Mouse (Mus musculus) intestine, embryonic 15.5 days (tissue): ENCODE results near the gene Ctdspl. TPM values are rescaled to one million over a fixed set of nuclear protein-coding genes. Genes with fewer than 3 reads are reported as not detected.

Experiments used
- ATAC-seq: fragments of 200-750 bp; cut with Nextera tagmentation; 2 replicates; pipeline ENCODE4 v1.8.0; 2017; ENCODE audit warnings: moderate TSS enrichment, moderate library complexity
- H3K27ac ChIP-seq: fragments of 300-500 bp; sonication (generic); 2 replicates; pipeline ENCODE4 v1.5.1; 2015; ENCODE audit warnings: mild to moderate bottlenecking, inconsistent platforms
- H3K27me3 ChIP-seq: fragments of 300-500 bp; sonication (generic); replicated peaks from 2 replicates; pipeline ENCODE4 v1.6.1; 2015; ENCODE audit warnings: inconsistent platforms
- H3K36me3 ChIP-seq: fragments of 300-500 bp; sonication (generic); 2 replicates; pipeline ENCODE4 v1.6.1; 2015; ENCODE audit warnings: inconsistent platforms
- H3K4me1 ChIP-seq: fragments of 300-500 bp; sonication (generic); replicated peaks from 2 replicates; pipeline ENCODE4 v1.6.1; 2015; ENCODE audit warnings: inconsistent platforms
- H3K4me2 ChIP-seq: fragments of 300-500 bp; sonication (generic); replicated peaks from 2 replicates; pipeline ENCODE4 v1.6.1; 2015; ENCODE audit warnings: mild to moderate bottlenecking, inconsistent platforms
- H3K4me3 ChIP-seq: fragments of 300-500 bp; sonication (generic); replicated peaks from 2 replicates; pipeline ENCODE4 v1.5.1; 2015; ENCODE audit warnings: inconsistent platforms
- H3K9ac ChIP-seq: fragments of 300-500 bp; sonication (generic); 2 replicates; pipeline ENCODE4 v1.6.1; 2015; ENCODE audit warnings: inconsistent platforms
- H3K9me3 ChIP-seq: fragments of 300-500 bp; sonication (generic); 2 replicates; pipeline ENCODE4 v1.6.1; 2016; ENCODE audit warnings: inconsistent platforms
- WGBS: fragments of 180-500 bp; shearing (Covaris S2); methylation state at CpG from one replicate; pipeline ENCODE4 v1.1.7; 2015; 5-methylcytosine and 5-hydroxymethylcytosine counted together
- polyA plus RNA-seq: library from polyadenylated mRNA; unstranded; fragments of >200 nt; fragmentation: Nextera tagmentation; extraction: Ambion mirVana; gene quantifications from 2 replicates; pipeline ENCODE4 v1.2.1, GENCODE M21; 2015

Gene Ctdspl
- polyA plus RNA-seq, 1 experiment from 2014 or later, result 16.9 TPM

DNA sequence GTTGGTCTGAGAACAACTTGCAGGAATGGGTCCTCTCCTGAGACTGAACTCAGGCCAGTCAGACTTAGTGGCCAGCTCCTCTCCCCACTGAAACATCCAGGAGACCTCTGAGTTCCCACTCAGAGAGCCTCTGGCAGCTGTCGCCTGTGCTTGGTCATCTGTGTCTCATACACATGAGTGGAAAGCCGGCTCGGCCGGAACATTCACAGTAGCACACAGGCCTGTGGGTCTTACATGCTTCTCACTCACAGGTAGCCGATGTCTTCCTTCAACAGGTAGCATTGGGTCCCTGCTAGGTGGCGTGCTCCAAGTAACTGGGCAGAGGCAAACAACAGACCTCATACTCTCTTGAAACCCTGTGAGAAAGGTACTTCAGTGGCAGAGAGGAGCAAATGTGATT is 35.2 kb upstream of the Ctdspl start:
- H3K27me3 ChIP-seq, result no peaks in the 10 kb centered on the region
- H3K9me3 ChIP-seq, result no peaks in the 10 kb centered on the region
- H3K27ac ChIP-seq, result 0 out of 2 replicates have a peak overlapping the region, but pooled peaks have one; percentile 42
- H3K9ac ChIP-seq, result no peak overlapping the region
- H3K4me2 ChIP-seq, result no peak overlapping the region
- ATAC-seq, result 0 out of 2 replicates have a peak, but pooled peaks have one; percentile 36
- H3K4me3 ChIP-seq, result no peak overlapping the region
- WGBS, result 77% methylated on average over 6 of the region's 6 CpGs
- peaks cover 14% of the 10 kb centered on the region for H3K4me1 ChIP-seq
- no peaks in the 10 kb centered on the region for H3K36me3 ChIP-seq

DNA sequence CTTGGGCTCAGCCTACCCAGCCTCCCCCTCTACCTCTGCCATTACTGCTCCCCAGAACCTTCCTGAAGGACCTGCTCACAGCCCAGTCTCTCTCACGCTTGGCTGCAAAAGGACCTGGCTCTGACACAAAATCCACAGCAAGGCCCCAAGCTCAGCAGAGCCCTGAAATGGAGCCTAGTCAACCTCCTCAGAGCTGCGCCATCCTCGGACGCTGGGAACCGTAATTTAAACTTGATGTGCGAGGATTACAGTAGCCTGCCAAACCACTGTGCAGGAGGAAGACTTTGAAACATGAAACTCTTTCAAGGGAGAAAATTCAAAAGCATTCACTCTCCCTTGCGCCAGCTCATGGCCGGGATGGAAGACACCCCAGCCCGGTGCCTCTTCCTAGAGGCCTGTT is 34.7 kb upstream of the Ctdspl start:
- WGBS, result 54% methylated on average over 9 of the region's 9 CpGs
- Histone ChIP-seq H3K36me3 (no peaks in the 10 kb centered on the region), H3K9me3 (no peaks in the 10 kb centered on the region), H3K4me3 (no peak overlapping the region), H3K4me2 (no peak overlapping the region), H3K4me1 (peaks cover 14% of the 10 kb centered on the region), H3K9ac (no peak overlapping the region), H3K27me3 (no peaks in the 10 kb centered on the region), H3K27ac (peak overlapping the region; percentile 42; the same call in 1 of the 2 replicates)
- no peak for ATAC-seq

DNA sequence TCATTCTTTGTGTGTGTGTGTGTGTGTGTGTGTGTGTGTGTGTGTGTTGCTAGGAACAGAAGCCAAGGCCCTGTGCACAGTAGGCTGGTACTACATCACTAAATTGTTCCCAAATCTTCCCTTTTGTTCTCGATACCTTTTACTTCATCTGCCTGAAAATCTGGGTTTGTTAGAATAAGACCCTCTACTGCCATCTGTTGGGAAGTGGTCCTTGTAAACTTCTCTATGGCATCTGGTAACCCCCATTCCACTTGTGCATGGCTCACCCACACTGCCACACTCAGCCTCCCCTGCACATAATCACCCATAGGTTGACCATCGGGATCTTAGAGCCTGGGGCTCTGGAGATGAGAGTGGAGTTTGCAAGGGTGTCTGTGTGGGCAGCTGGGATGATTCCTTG is 31.2 kb upstream of the Ctdspl start:
- peaks cover 14% of the 10 kb centered on the region for H3K4me1 ChIP-seq
- H3K27ac ChIP-seq, result no peak overlapping the region
- 65% methylated on average over 2 of the region's 2 CpGs for WGBS
- no peaks in the 10 kb centered on the region for H3K9me3 ChIP-seq
- H3K9ac ChIP-seq, result no peak overlapping the region
- ATAC-seq, result no peak
- H3K27me3 ChIP-seq, result no peaks in the 10 kb centered on the region
- H3K36me3 ChIP-seq, result no peaks in the 10 kb centered on the region
- H3K4me3 ChIP-seq, result no peak overlapping the region
- no peak overlapping the region for H3K4me2 ChIP-seq

DNA sequence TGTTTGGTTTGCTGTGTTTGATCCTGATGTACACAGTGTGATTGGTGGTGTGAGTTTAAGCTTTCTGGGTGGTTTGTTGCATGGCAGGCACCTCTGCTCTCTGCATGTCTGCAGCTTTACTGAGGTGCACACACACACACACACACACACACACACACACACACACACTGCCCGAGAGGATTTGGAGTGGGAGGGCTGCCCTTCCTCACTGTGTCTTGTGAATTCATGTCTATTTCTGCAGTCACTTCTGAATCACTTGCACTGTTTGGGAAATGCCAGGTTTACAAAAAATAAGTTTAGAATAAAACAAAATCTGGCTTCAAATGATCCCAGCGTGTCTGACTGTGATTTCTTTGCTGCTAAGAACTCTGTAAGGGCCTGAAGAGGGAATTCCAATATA is 25.6 kb upstream of the Ctdspl start:
- Histone ChIP-seq H3K9me3 (no peaks in the 10 kb centered on the region), H3K9ac (no peak overlapping the region), H3K4me1 (no peaks in the 10 kb centered on the region), H3K27ac (no peak overlapping the region), H3K27me3 (no peaks in the 10 kb centered on the region), H3K4me2 (no peak overlapping the region), H3K36me3 (no peaks in the 10 kb centered on the region), H3K4me3 (no peak overlapping the region)
- 55% methylated on average over 2 of the region's 2 CpGs for WGBS
- ATAC-seq, result no peak

DNA sequence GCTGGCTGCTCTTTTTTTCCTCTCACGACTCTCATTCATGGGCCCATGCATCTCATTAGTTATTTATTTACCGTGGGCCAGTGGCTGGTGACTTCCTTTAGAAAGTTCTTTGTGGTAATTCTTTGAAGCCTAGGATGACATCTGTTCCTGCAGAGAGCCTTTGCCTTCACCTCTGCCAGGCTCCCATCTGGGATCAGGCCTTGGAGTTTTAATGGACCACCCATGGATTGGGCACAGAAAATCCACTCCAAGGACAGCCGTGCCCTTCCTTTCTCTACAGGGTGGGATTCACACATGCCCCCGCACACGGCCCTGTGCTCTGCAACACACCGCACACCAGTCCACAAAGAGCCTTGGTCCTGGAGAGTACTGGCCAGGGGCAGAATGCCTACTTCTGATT is 24.3 kb upstream of the Ctdspl start:
- H3K4me3 ChIP-seq, result no peak overlapping the region
- no peak overlapping the region for H3K9ac ChIP-seq
- H3K4me2 ChIP-seq, result no peak overlapping the region
- H3K27ac ChIP-seq, result no peak overlapping the region
- H3K9me3 ChIP-seq, result no peaks in the 10 kb centered on the region
- no peaks in the 10 kb centered on the region for H3K36me3 ChIP-seq
- WGBS, result 78% methylated on average over 6 of the region's 6 CpGs
- H3K4me1 ChIP-seq, result no peaks in the 10 kb centered on the region
- no peaks in the 10 kb centered on the region for H3K27me3 ChIP-seq
- ATAC-seq, result no peak

DNA sequence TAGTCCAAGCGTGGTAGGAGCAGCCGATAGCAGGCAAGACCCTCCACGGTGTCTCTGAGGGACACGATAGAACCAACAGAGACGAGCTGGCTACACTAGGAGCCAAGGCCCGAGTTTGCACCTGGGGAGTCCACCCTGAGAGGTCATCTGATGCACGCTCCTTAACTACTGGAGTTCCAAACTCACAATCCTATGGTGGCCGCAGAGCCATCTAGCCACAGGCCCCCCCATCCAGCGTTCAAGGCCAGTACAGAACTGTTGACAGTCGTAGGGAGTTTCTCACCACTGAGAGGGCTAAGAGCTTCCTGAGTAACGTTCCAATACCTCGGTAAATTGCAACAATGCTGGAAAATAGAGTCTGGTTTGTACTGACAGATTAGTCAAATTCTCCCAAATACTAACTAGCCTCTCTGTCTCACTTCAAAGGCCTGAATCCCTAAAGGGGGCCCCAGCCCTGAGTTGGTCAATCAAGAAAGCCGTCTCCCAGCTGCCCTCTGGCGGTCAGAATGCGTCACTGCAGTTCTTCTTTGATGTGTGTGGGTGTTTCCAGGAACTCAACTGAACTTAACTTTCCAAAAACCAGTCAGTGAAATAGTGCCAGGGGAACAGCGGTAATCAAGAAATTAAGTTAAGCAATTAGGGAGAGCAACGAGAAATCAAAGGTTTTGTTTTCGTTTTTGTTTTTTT is 18.2 kb upstream of the Ctdspl start:
- ATAC-seq, result peak; percentile 66
- H3K4me2 ChIP-seq, result no peak overlapping the region
- no peak overlapping the region for H3K27ac ChIP-seq
- H3K27me3 ChIP-seq, result no peaks in the 10 kb centered on the region
- H3K36me3 ChIP-seq, result no peaks in the 10 kb centered on the region
- no peaks in the 10 kb centered on the region for H3K9me3 ChIP-seq
- no peak overlapping the region for H3K9ac ChIP-seq
- WGBS, result 51% methylated on average over 18 of the region's 18 CpGs
- no peaks in the 10 kb centered on the region; the same call in 1 of the 2 replicates for H3K4me1 ChIP-seq
- H3K4me3 ChIP-seq, result no peak overlapping the region

DNA sequence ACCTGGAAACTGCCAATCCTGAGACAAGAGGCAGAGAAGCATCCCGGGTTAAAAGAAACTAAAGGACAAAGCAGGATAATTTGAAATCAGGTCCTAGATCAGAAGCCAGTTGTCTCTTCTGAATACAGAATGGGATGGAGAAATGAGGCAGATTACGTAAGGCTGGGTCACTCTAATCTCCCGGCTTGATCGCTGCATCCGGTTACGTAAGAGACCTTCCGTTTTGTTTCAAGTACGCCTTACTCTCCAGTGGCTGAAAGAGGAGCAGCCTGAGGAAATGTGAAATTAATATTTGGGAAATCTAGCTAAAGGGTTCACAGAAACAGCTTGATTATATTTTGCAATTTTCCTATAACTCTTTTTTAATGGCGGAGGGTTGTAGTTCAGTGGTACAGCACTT is 13.2 kb upstream of the Ctdspl start:
- no peak overlapping the region for H3K27ac ChIP-seq
- no peak overlapping the region for H3K9ac ChIP-seq
- H3K9me3 ChIP-seq, result no peaks in the 10 kb centered on the region
- H3K4me3 ChIP-seq, result no peak overlapping the region
- 88% methylated on average over 9 of the region's 9 CpGs for WGBS
- ATAC-seq, result no peak
- no peak overlapping the region for H3K4me2 ChIP-seq
- no peaks in the 10 kb centered on the region for H3K36me3 ChIP-seq
- peaks cover 9% of the 10 kb centered on the region for H3K4me1 ChIP-seq
- no peaks in the 10 kb centered on the region for H3K27me3 ChIP-seq

DNA sequence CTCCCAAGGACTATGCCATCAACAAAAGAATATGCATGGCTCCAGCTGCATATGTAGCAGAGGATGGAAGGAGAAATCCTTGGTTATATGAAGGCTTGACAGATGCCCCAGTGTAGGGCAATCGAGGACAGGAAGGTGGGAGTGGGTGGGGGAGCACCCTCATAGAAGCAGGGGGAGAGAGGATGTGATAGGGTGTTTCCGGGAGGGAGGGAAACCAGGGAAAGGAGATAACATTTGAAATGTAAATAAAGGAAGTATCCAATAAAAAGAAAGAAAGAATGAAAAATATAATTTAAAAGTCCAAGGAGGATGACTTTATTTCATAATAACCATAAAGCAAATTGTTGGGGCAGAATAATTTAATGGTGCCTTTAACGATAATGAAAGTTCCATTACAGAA is 12.6 kb upstream of the Ctdspl start:
- H3K27ac ChIP-seq, result no peak overlapping the region
- H3K4me1 ChIP-seq, result peaks cover 9% of the 10 kb centered on the region; the same call in 1 of the 2 replicates
- no peaks in the 10 kb centered on the region for H3K27me3 ChIP-seq
- no peaks in the 10 kb centered on the region for H3K36me3 ChIP-seq
- H3K4me2 ChIP-seq, result no peak overlapping the region
- WGBS, result 84% methylated on average over 3 of the region's 3 CpGs
- no peaks in the 10 kb centered on the region for H3K9me3 ChIP-seq
- no peak overlapping the region for H3K9ac ChIP-seq
- H3K4me3 ChIP-seq, result no peak overlapping the region
- ATAC-seq, result no peak

DNA sequence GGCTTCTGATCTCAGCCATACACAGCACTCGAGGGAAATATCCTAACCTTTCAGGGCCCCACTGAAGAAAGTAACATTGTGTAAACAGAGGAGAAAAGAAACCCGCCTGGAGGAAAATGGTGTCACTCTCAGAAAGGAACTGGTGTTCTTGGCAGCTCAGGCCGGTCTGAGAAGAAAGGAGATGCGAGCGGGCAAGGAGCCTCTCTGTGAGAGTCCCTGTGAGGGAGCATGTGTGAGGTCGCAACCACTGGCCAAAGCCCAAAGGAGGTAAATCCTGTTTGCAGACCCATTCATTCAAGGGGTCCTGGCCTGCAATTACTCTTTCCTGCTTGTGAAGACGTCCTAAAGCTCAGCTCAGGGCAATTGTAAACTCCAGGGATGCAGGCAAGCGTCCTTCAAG is 11.7 kb upstream of the Ctdspl start:
- Histone ChIP-seq H3K4me1 (peaks cover 9% of the 10 kb centered on the region; the same call in 1 of the 2 replicates), H3K27me3 (no peaks in the 10 kb centered on the region), H3K27ac (no peak overlapping the region; the same call in 1 of the 2 replicates), H3K36me3 (no peaks in the 10 kb centered on the region), H3K9ac (no peak overlapping the region), H3K4me2 (no peak overlapping the region; the same call in 1 of the 2 replicates), H3K4me3 (no peak overlapping the region), H3K9me3 (no peaks in the 10 kb centered on the region)
- ATAC-seq, result 0 out of 2 replicates have a peak, but pooled peaks have one; percentile 19
- WGBS, result 27% methylated on average over 8 of the region's 8 CpGs

DNA sequence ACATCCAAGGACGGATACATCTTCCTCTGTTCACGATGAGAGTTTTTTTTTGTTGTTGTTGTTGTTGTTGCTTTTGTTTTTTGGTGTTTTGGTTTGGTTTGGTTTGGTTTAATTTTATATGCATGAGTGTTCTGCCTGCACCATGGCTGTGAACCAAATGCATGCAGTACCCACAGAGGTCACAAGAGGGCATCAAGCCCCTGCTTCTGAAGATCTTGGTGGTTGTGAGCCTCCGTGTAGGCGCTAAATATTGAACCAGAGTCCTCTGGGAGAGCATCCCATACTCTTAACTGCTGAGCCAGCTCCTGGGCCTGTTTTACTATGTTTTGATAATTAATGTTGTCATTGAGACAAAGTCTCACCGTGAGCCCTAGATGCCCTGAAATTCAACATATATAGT is 11.0 kb upstream of the Ctdspl start:
- WGBS, result 67% methylated on average over 5 of the region's 5 CpGs

DNA sequence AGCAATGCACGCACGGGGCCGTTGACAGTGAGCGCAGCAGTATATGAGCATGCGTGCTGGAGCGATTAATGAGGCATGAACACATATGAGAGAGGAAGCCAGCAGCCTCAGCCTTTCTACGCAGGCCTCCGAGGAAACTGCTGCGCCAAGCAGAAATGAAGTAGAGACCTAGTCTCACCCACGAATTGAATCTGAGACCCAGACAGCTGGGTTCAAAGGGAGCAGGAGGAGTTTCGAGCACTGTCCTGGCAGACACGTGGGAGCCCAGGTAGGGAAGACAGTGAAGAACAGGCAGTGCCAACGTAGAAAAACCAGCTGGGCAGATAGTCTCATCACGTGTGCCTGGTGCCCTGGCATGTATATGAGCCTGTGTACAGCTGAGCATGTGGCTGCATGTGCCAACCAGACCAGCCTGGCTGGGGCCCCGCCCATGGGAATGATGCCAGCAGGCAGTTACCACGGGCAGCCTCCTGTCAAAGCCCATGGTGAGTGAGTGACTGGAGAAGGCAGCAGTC is 6.5 kb upstream of the Ctdspl start:
- 74% methylated on average over 16 of the region's 16 CpGs for WGBS
- no peak overlapping the region for H3K4me3 ChIP-seq
- no peak overlapping the region for H3K9ac ChIP-seq
- H3K9me3 ChIP-seq, result no peaks in the 10 kb centered on the region
- no peak overlapping the region for H3K4me2 ChIP-seq
- H3K27me3 ChIP-seq, result no peaks in the 10 kb centered on the region
- peaks cover 11% of the 10 kb centered on the region; the same call in 1 of the 2 replicates for H3K4me1 ChIP-seq
- no peak overlapping the region for H3K27ac ChIP-seq
- H3K36me3 ChIP-seq, result no peaks in the 10 kb centered on the region
- no peak for ATAC-seq

More for the DNA sequence above, 11.0 kb upstream of the Ctdspl start:
- no peaks in the 10 kb centered on the region for H3K36me3 ChIP-seq
- no peak overlapping the region for H3K4me2 ChIP-seq
- H3K27me3 ChIP-seq, result no peaks in the 10 kb centered on the region
- no peak overlapping the region for H3K9ac ChIP-seq
- H3K4me1 ChIP-seq, result peaks cover 9% of the 10 kb centered on the region; the same call in 1 of the 2 replicates
- ATAC-seq, result no peak
- no peak overlapping the region for H3K4me3 ChIP-seq
- no peaks in the 10 kb centered on the region for H3K9me3 ChIP-seq
- H3K27ac ChIP-seq, result no peak overlapping the region

DNA sequence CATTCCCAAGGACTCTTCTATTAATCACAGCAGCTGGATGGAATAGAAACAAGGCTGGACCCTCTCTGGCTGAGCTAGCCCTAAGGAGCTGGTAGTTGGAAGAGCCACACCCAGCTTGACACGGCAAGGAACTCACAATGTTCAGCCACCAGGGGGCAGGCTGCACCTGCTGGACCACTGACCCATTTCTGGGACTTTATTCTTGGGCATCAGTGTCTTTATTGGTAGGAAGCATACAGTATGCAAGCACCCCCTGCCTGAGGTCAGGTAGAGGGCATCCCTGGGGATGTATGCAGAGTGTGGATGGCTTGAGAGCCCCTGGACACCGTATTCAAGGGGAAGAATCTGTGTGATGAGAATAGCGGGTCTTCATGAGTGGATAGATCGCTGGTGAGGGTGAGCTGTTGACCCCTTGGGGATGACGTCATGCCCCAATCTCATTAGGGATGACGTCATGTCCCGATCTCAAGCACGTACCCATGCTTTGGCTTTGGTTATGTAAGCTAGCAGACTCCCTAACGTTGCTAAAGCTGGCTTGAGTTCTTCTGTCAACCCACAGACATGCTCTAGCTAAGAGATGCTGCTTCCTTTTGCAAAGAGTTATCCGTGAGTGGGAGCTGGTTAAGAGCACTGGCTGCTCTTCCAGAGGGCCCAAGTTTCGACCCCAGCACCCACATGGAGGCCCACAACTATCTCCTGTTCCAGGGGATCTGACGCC is 5.3 kb upstream of the Ctdspl start:
- H3K9ac ChIP-seq, result no peak overlapping the region
- H3K36me3 ChIP-seq, result no peaks in the 10 kb centered on the region
- H3K27me3 ChIP-seq, result no peaks in the 10 kb centered on the region
- no peaks in the 10 kb centered on the region for H3K9me3 ChIP-seq
- no peak for ATAC-seq
- H3K4me3 ChIP-seq, result no peak overlapping the region
- H3K27ac ChIP-seq, result no peak overlapping the region
- H3K4me2 ChIP-seq, result no peak overlapping the region
- 49% methylated on average over 12 of the region's 12 CpGs for WGBS
- H3K4me1 ChIP-seq, result peaks cover 11% of the 10 kb centered on the region; the same call in 1 of the 2 replicates
